Mouse (Mus musculus) monocyte, adult 2 months (primary cell): ENCODE measurements around the gene Ttc5.
"Not testable (repeated sequence)": the region's sequence is repeated elsewhere in the genome, so short reads cannot be mapped to it uniquely, and the experiment has no call there.

Source experiments
- DNase-seq, 2 experiments: peaks; one replicate each; pipeline ENCODE4 v3.0.0; 2022; ENCODE audit warnings: low spot score in 2 of 2, low read depth in 1 of 2

The Ttc5 gene

DNA sequence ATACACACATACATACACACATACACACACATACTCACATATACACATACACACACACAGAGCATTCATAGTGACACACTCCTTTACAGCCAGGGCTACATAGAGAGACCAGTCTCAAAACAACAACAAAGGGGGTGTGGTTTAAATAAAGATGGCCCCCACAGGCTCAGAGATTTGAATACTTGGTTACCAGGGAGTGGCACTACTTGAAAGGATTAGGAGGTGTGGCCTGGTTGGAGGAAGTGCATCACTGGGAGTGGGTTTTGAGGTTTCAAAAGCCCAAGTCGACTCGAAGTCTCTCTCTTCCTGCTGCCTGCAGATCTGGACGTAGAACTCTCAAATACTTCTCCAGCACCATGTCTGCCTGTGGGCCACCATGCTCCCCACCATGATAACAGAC lies 3.2 kb downstream of the Ttc5 start:
- no peak for DNase-seq

DNA sequence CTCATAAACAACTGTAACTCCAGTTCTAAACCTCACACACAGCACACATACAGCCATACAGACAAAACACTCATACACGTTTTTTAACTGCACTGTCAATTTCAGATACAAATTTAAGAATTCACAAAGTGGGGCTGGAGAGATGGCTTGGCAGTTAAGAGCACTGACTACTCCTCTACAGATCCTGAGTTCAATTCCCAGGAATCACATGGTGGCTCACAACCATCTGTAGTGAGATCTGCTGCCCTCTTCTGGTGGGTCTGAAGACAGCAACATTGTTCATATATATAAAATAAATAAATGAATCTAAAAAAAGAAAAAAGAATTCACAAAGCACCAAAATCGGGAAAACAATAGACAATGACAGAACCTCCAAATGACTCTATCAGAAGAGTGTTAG lies 14.0 kb downstream of the Ttc5 start:
- no peak for DNase-seq

DNA sequence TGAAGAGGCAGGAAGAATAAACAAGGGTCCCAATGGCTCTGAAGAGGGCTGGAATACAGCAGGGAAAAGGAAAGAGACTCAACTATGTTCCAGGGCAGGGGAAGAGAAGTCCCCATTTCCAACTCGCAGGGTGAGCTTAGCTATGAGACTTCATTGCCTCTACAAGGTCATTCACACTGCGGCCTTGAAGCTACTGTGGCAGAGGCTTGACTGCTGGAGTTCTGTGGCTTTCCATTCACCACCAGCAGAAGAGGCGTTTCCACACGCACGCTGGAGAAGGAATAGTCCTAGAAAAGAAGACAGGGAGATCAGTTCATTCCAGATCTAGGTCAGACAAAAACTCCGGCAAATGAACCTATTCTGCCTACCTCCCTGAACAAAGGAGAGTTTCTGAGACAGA lies 19.6 kb downstream of the Ttc5 start:
- DNase-seq: no peak

GRCm38 (mm10) chr14:50758416-50759085 lies 26.8 kb downstream of the Ttc5 start:
- no peak for DNase-seq

DNA sequence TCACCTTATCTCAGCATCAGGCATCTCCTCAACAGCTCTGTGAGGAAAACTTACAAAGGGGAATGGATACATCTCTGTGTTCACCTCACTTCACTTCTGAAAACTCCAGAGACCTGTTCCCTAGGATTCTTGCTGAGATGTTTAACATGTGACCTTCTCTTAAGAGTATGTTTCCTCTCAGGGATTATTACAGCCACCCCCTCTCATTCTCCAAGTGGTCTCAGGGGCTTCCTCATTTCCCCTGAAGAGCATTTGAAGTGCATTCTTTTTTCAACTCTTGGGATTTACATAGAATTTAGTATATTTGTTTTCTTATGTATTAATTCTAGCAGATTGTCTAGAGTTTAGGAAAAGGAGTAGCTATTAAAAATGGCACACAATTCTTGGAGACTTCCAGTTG lies 40.3 kb downstream of the Ttc5 start, which contains the start of gene Olfr749:
Olfr749 (minus strand) TSS at position 101 of the 400 bp plus-strand sequence.
- no peak for DNase-seq

- no peak for DNase-seq
These were observed 43.7 kb downstream of the Ttc5 start for GRCm38 (mm10) chr14:50741584-50741983.

GRCm38 (mm10) chr14:50740334-50740733 lies 45.0 kb downstream of the Ttc5 start:
- no peak for DNase-seq

DNA sequence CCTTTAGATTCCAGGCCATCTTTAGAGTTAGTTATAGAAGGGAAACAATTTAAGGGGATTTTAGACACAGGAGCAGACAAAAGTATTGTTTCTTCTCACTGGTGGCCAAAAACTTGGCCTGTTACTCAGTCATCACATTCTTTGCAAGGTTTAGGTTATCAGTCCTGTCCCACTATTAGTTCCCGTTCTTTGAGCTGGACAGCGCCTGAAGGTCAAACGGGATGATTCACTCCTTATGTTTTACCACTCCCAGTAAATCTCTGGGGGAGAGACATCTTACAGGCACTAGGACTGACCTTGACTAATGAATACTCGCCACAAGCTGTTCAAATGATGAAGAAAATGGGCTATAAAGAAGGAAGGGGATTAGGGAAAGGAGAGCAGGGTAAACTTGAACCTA lies 62.9 kb downstream of the Ttc5 start:
- not testable (repeated sequence) for DNase-seq

GRCm38 (mm10) chr14:50719875-50720274 lies 65.4 kb downstream of the Ttc5 start:
- not testable (repeated sequence) for DNase-seq
